Mouse (Mus musculus): ENCODE data around the gene Col18a1.

Col18a1 gene

GRCm38 (mm10) chr10:77011681-77012080, 154.7 kb downstream of the Col18a1 start:
- CTCF ChIA-PET = no interaction called here

GRCm38 (mm10) chr10:77008698-77009097, 157.7 kb downstream of the Col18a1 start:
- CTCF ChIA-PET = no interaction called here

DNA sequence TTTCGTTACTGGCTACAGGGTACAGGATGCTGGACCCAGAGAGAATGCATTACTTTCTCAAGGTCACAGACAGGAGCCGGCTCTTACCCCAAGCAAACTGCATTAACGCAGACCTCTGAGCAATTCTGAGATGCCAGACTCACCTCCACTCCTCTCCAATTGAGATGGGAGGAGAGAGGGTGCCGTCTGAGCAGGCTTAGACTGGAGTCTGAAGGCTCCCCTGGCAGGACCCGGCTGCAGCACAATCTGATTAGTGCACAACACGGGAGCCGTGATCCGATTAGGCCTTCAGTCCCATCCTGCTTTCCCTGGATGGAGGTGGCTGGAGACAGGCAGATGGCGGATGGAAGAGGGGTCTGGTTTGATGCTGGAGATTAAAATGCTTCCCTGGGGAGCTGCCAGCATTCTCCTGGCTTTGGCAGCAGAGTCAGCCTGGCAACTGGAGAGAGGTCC, 158.2 kb downstream of the Col18a1 start:
- CTCF ChIA-PET = no interaction called here

DNA sequence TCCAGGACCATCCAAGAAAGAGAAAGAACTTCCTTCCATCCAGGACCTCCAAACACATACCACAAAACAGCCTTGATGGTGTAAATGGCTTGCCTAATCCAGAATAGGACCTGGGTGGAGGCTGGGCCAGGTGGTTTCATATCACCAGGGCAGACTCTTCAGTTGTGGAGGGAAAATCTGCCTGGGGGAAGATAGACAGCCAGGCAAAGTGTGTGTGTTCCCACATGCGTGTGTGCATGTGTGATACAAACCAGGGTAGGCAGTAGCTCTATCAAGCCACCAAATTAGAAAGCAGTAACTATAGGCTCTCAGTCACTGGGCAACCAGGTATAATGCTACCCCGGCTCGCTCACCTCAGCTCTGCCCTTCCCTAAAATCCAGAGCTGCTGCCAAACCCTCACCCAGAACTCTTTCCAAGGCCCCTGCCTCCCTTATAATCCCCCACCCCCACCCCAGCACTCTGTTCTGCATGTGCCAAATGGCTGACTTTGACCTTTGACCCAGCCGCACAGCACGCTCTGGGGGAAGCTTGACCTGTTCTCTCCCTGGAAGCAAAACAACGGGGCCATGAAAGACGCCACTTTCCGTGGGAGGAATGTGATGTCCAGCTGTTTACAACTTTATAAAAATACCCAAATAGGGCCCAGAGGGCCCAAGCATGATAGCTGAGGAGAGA, 158.8 kb downstream of the Col18a1 start:
- CTCF ChIA-PET = no interaction called here

- CTCF ChIA-PET = no interaction called here
Observed at GRCm38 (mm10) chr10:77004936-77005335, 161.4 kb downstream of the Col18a1 start.
